Mouse (Mus musculus): ENCODE results near the gene Palm2.

The Palm2 gene

DNA sequence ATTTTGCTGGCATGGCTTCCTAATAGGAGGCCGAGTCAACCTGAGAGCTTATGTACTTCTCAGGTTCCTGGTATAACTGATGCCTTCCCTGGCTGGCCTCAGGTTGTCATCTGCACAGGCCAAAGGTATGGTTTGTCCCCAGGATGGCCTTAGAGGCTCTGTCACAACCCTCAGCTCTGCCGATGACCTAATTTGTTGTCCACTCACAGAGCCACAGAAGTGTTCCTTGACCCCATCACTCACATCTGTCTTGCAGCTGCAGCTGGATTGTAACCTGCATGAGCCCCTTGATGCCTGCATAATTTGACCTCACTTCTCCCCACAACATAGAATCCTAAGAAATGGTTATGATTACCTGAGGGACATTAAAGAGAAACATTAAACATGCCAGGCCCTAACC lies 190.8 kb downstream of the Palm2 start:
- no peak for DNase-seq

DNA sequence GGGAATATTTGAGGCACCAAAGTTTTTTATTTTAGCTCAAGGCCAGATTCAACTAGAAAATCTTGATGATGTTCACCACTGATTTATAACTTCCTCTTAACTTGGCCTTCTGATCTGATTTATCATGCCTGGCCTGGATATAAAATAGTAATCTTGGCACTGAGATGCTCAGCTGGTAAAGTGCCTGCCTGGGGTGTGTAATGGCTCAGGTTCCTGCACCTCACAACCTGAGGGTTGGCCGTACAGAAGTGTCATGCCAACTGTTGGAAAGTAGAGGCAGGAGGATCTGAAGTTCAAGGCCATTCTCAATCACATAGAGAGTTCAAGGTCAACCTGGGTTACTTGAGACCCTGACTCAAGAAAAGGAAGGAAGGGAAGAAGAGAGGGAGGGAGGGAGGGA lies 191.3 kb downstream of the Palm2 start:
- no peak for DNase-seq

DNA sequence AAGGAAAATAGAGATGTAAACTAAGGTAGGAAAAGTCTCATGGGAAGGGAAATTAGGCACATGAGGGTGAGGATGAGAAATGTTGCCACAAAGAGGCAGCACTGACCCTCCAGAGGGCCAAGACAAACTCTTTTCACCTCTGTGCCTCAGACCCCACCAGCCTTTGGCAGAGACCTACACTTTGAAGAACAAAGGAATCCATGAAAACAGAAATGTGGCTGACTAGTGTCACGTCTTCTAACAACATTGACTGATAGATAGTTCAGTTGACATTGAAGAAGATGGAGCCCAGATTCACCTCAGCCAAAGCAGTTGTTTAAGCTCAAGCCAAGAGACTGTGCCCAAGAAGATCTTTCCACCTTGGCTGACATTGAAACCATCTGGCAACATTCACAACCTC lies 191.7 kb downstream of the Palm2 start:
- DNase-seq: no peak

DNA sequence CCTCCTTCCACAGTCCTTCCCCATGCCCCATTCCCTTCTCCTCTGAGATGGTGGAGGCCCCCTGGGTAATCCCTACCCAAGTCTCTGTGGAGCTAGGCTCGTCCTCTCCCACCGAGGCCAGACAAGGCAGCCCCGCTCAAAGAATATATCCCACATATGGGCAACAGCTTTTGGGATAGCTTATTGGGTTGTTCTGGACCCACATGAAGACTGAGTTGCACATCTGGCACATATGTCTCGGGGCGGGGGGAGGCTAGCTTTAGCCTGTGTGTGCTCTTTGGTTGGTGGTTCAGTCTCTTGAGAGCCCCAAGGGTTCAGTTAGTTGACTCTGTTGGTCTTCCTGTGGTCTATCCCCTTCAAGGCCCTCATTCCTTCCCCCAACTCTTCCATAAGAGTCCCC lies 192.9 kb downstream of the Palm2 start:
- no peak for DNase-seq

GRCm38 (mm10) chr4:57632386-57632785 lies 198.3 kb downstream of the Palm2 start:
- no peak for DNase-seq

DNA sequence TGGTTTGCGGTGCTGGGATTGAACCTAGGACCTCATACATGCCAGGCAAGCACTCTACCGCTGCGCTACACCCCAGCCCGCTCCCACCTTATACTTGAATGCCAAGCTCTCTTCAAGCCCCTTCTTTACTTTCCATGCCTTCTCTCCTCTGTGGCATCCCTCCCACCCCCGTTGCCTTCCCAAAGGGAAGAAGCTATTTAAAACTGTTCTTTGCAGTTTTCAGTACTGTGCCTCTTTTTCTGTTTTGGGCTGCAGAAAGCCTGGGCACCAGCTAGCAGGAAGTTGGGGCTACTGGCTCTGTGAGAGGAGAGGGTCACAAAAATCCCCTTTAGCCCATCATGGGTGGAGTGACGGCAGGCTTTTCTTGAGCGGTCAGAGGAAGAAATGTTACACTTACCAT lies 199.0 kb downstream of the Palm2 start:
- DNase-seq: no peak

DNA sequence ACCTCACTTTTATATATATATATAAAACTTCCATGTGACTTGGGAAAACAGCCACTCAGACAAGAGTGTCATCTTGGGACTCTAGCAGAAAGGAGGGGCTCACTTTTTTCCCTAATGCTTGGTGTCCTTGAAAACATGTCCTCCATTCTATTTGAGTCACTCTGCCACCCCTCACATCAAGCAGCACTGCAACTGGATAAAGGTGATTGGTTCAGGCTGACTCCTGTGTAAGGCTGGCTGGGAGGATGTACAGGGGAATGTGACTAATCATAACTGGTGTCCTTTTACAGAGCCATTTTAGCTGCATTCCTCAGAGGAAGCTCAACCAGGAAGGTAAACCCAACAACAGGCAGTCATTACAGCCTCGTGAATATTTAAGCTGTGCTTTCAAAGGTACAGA lies 200.9 kb downstream of the Palm2 start:
- no peak for DNase-seq

DNA sequence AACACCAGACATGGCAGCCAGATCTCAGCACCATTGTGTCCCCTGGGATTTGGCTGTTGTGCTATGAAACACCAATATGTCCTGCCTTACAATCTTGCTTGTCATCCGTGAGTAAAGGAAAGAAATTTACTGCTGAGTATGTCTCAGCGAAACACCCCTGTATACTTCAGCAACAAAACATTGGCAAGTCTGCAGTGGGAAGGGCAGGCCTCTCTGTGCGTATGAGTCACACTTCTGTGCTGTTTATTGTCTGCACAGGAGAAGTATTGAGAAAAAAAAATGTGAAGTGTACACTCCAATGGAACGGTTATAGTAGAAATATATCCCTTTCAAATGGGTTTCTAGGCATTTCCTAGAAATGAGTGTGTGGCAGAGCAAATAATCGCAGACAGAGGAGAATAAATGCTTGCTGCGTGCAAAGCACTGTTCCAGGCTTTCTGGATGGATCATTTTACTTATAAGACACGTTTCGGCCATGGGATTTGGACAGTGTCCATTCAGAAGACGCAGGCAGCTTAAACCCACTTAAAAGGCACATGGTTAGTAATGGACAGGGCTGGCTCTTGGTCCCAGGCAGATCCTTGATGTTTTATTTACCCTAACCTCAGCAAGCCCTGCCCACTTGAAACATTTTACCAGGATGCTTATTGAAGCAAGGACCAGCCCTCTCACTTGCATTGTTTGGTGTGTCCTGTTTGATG lies 202.9 kb downstream of the Palm2 start:
- no peak for DNase-seq

- no peak for DNase-seq
Measured at GRCm38 (mm10) chr4:57637636-57638386, 203.8 kb downstream of the Palm2 start.

DNA sequence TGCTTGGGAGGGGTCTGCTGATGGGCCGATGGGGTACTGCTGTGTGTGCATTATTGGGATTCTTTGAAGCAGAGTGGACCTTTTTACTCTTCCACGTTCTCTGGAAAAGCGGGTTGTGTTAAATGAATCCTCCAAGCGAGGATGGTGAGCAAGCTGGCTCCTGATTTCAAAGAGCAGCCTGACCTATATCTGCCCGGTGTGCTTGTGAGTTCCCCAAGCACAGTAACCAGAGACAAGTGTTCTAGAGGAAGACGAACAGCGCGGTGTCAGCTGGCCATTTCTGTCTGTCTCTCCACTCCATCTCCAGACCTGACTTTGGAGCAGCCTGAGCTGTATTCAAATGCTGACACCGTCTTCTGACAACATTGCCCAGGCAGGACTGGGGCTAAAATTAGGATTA lies 204.9 kb downstream of the Palm2 start:
- no peak for DNase-seq

DNA sequence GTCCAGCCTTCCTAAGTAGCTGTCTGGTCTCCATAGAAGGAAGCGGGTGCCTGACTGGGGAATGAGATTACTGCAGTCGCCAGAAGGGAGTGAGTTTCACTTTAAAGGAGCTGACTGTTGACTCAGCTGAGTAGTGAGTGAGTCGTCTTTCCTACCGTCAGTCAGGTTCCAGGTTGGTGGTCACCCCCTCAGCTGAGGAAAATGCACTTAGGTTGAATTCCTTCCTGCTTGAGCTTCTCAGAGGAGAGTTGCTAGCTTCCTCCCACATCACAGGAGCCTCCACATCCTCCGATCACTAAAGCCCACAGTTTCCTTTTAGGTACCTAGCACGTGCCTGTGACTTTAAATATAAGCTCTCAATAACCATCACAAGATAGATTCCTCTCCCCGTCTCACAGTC lies 206.2 kb downstream of the Palm2 start:
- DNase-seq: no peak

GRCm38 (mm10) chr4:57640971-57641370 lies 206.9 kb downstream of the Palm2 start:
- no peak for DNase-seq

- DNase-seq: no peak
Measured at GRCm38 (mm10) chr4:57650994-57651393, 216.9 kb downstream of the Palm2 start.

DNA sequence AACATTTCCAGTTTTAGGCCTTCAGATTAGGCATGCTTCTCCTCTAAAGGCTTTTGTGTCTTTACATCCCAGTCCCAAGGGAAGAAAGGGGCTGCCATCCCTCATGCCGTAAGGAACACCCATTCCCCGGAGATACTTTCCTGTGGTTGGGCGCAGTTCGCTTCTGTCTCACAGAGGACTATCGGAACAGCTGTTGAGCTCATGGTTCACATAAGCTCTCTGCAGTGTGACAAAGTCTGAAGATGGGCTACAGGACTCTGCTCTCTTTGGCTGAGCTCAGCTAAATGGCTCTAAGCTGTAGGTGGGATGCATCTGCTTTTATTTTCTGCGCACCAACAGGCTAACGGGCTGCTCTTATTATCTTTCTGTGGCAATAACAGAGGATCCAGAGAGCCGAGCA lies 217.5 kb downstream of the Palm2 start:
- DNase-seq: no peak

GRCm38 (mm10) chr4:57652185-57652904 lies 218.3 kb downstream of the Palm2 start:
- DNase-seq: no peak

DNA sequence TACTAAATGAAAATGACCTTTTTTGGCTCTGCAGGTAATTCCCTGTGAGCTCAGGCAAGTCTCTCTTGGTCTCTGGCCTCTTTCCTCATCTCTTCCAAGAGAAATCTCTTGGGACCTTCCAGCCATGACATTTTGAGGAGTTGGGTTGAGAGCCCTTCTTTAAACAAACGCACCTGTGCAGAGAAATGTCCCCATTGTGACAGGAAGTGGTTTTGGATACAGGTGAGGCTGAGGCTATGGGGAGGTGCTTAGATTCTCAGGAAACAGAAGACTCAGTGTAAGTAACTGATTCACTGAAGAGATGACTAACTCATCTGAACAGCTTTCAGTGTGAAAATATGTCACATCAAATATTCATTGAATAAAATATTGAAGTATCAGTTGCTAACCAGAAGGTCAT lies 221.9 kb downstream of the Palm2 start:
- DNase-seq: no peak

DNA sequence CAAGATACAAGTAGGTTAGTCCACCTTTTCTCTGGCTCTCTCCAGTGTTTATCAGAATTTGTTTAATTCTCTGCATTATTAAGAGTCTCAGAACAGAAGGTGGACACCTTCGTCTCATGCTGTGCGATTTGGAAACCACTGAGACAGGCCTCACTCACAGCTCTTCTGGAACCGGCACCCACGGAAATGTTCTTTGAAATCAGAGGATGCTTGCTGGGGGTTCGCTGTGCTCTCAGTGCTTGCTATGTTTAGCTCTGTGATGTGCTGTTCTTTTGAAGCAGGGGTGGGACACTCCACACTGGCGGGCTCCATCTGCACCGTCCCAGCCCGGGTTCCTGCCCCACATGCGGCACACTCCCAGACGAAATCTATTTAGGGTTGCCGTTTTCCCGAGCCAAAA lies 222.3 kb downstream of the Palm2 start:
- DNase-seq: no peak

GRCm38 (mm10) chr4:57656861-57657260 lies 222.8 kb downstream of the Palm2 start:
- DNase-seq: no peak

- no peak for DNase-seq
Measured at GRCm38 (mm10) chr4:57660470-57660869, 226.4 kb downstream of the Palm2 start.

DNA sequence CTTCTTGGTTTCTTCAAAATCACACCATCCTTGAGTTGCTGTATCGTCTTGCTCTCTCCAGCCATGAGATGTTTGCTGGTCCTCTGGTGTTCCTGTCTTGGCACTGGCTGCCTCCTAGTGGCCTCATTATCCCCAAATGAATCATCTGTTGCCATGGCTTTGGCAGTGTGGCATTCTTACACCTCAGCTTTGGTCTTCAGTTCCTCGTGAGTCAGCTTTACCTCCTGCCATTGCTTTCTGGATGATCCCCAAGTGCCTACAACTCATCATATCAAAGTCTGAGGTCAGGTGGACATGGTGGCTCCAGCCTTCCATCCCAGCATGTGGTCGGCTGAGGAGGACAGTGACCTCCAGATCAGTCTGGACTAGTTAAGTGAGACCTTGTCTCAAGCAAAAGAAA lies 232.1 kb downstream of the Palm2 start:
- DNase-seq: no peak

DNA sequence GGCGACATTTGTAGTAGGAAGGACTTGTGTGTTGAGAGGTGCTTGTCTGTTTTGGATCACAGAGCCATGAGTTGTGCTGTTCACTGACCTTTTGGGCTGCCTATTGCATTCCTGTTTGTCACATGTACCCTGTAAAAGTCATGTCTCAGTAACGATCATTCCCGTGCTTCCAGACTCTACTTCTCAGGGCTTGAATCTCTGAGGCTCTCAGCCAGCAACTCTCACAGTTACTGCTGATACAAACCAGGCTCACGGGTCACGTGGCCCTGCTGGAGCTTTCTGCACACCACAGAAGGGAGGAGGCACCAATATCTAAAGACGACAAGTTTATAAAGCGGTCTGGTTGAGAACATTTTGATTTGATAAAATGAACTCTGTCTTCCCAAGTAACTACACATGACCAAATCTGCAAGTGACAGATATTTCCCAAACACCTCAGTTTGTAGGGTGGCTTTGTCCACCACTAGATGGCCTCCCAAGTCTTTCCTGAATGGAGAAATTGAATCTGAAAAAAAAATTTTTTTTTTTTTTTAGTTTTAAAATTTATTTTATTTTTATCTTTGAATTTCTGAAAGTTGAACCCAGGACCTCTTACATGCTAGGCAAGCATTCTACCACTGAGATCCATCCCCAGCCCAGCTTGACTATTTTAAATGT lies 236.9 kb downstream of the Palm2 start:
- DNase-seq: no peak

GRCm38 (mm10) chr4:57672541-57672940 lies 238.5 kb downstream of the Palm2 start:
- no peak for DNase-seq

Data from kidney, adult 8-10 months (tissue).